Mouse (Mus musculus) neural tube, embryonic 11.5 days (tissue): ENCODE results near the gene Zfand2a. TPM values are rescaled to one million over a fixed set of nuclear protein-coding genes. Genes with fewer than 3 reads are reported as not detected.

Source experiments
- ATAC-seq: fragments of 200-750 bp; cut with Nextera tagmentation; 2 replicates; pipeline ENCODE4 v1.8.0; 2017; ENCODE audit warnings: moderate number of reproducible peaks, mild to moderate bottlenecking, moderate TSS enrichment, moderate library complexity; ENCODE audit not compliant: insufficient read depth, low FRiP score, low TSS enrichment
- DNase-seq: peaks from one replicate; pipeline ENCODE4 v3.0.0-alpha.2; 2015; ENCODE audit warnings: low spot score
- H3K27ac ChIP-seq: fragments of 300-500 bp; sonication (generic); 2 replicates; pipeline ENCODE4 v1.5.1; 2014; ENCODE audit warnings: low read depth, mild to moderate bottlenecking, low read length
- H3K27me3 ChIP-seq: fragments of 300-500 bp; sonication (generic); 2 replicates; pipeline ENCODE4 v1.6.1; 2014; ENCODE audit warnings: mild to moderate bottlenecking, low read length, mixed read lengths; ENCODE audit not compliant: control insufficient read depth, insufficient read depth
- H3K36me3 ChIP-seq: fragments of 300-500 bp; sonication (generic); 2 replicates; pipeline ENCODE4 v1.6.1; 2014; ENCODE audit warnings: mild to moderate bottlenecking, low read length, moderate library complexity, mixed read lengths; ENCODE audit not compliant: control insufficient read depth, insufficient read depth
- H3K4me1 ChIP-seq: fragments of 300-500 bp; sonication (generic); 2 replicates; pipeline ENCODE4 v1.6.1; 2014; ENCODE audit warnings: low read length, mixed read lengths; ENCODE audit not compliant: control insufficient read depth, insufficient read depth
- H3K4me2 ChIP-seq: fragments of 300-500 bp; sonication (generic); 2 replicates; pipeline ENCODE4 v1.6.1; 2014; ENCODE audit warnings: low read depth, mild to moderate bottlenecking, moderate library complexity
- H3K4me3 ChIP-seq: fragments of 300-500 bp; sonication (generic); 2 replicates; pipeline ENCODE4 v1.5.1; 2014; ENCODE audit warnings: low read depth, low read length
- H3K9ac ChIP-seq: fragments of 300-500 bp; sonication (generic); 2 replicates; pipeline ENCODE4 v1.6.1; 2014; ENCODE audit warnings: mild to moderate bottlenecking, low read length
- H3K9me3 ChIP-seq: fragments of 300-500 bp; sonication (generic); 2 replicates; pipeline ENCODE4 v1.6.1; 2016; ENCODE audit warnings: low read length; ENCODE audit not compliant: control insufficient read depth
- WGBS: fragments of 180-500 bp; shearing (Covaris S2); extraction: QIAGEN DNeasy Blood & Tissue Kit; methylation state at CpG from one replicate; pipeline ENCODE4 v1.1.7; 2014; 5-methylcytosine and 5-hydroxymethylcytosine counted together
- polyA plus RNA-seq: library from polyadenylated mRNA; unstranded; fragments of >200 nt; fragmentation: Nextera tagmentation; extraction: Ambion mirVana; gene quantifications from 2 replicates; pipeline ENCODE4 v1.2.1, GENCODE M21; 2014

Gene Zfand2a
- polyA plus RNA-seq, 1 experiment from 2014 or later: 5.4 TPM

DNA sequence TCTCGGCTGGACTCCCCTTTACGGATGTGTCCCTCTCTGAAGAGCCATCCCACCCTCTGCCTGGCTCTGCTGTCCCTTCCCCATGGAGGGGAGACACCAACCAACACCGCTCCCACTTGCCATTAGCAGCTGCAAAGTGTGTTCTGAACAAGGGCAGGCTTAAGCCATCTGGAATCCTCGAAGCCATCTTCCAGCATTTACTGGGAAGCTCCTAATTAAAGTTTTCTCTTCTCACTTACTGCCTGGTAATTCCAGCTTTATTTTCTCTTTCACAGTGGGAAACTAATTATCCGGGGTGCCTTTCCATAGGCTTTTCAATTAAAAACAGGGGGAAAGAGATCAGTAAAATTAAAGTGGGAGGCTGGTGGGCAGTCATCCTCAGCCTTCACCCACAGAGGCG, 52.0 kb downstream of the Zfand2a start:
- DNase-seq: no peak
- no peak for ATAC-seq
- 62% methylated on average over 6 of the region's 6 CpGs for WGBS
- Histone ChIP-seq H3K4me3 (no peak overlapping the region), H3K36me3 (no peaks in the 10 kb centered on the region; the same call in 1 of the 2 replicates), H3K4me1 (peaks cover 26% of the 10 kb centered on the region), H3K27ac (no peak overlapping the region), H3K4me2 (no peak overlapping the region), H3K9ac (no peak overlapping the region), H3K9me3 (no peaks in the 10 kb centered on the region), H3K27me3 (no peaks in the 10 kb centered on the region)

- Histone ChIP-seq H3K27me3 (no peaks in the 10 kb centered on the region), H3K9ac (no peak overlapping the region), H3K4me3 (no peak overlapping the region), H3K4me1 (peaks cover 20% of the 10 kb centered on the region), H3K4me2 (no peak overlapping the region), H3K36me3 (no peaks in the 10 kb centered on the region), H3K9me3 (no peaks in the 10 kb centered on the region), H3K27ac (0 out of 2 replicates have a peak overlapping the region, but pooled peaks have one; percentile 8)
- DNase-seq (no peak), ATAC-seq (no peak)
- WGBS: 60% methylated on average over 12 of the region's 12 CpGs
Observed at GRCm38 (mm10) chr5:139429818-139430341, 54.5 kb downstream of the Zfand2a start.

GRCm38 (mm10) chr5:139427989-139428388, 56.4 kb downstream of the Zfand2a start:
- no peaks in the 10 kb centered on the region for H3K36me3 ChIP-seq
- H3K9ac ChIP-seq: no peak overlapping the region
- no peak overlapping the region for H3K4me3 ChIP-seq
- no peak overlapping the region for H3K27ac ChIP-seq
- WGBS: 89% methylated on average over 9 of the region's 9 CpGs
- peaks cover 16% of the 10 kb centered on the region for H3K4me1 ChIP-seq
- H3K27me3 ChIP-seq: no peaks in the 10 kb centered on the region
- no peaks in the 10 kb centered on the region for H3K9me3 ChIP-seq
- ATAC-seq: no peak
- no peak for DNase-seq
- H3K4me2 ChIP-seq: no peak overlapping the region

DNA sequence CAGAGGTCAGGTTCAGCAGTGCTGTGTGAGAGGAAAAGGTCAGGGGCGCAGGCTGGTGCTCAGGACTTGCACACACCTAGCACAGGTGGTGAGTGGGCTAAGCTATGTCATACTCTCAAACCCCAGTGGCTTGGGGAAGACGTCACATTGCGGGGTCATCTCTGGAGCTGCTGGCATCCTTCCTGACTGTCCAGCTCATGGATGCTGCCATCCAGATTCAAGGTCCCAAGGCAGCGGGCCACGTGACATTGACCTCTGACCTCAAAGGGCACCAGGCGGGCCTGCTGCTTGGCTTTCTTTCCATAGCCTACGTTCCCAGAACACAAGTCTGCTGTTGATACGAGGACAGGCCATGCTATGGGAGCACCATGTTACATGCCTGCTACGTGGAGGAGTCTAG, 57.3 kb downstream of the Zfand2a start:
- ATAC-seq: no peak
- H3K4me1 ChIP-seq: peaks cover 16% of the 10 kb centered on the region

DNA sequence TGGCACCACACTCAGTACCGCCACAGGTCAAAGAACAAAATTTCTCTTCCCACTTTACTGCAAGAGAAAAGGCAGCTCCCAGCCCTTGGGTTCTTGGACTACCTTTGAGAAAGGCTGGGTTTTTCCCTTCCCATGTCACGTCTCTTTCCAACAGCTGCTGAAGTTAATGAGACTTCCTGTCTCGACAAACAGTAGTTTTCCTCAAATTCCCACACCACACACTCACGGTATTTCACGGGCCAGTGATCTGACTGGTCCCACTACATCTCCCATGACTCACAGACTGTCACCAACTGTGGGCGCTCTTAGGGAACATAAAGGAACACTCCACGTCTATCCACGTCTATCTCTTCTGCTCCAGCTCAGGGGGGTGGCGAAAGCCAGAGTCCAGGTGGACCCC, 59.2 kb downstream of the Zfand2a start:
- WGBS: 79% methylated on average over 9 of the region's 9 CpGs
- Histone ChIP-seq H3K9ac (no peak overlapping the region), H3K9me3 (no peaks in the 10 kb centered on the region), H3K4me2 (no peak overlapping the region), H3K4me3 (no peak overlapping the region), H3K4me1 (peaks cover 12% of the 10 kb centered on the region), H3K27ac (no peak overlapping the region), H3K27me3 (no peaks in the 10 kb centered on the region), H3K36me3 (no peaks in the 10 kb centered on the region)
- DNase-seq (no peak), ATAC-seq (no peak)

More for the DNA sequence above, 57.3 kb downstream of the Zfand2a start:
- Histone ChIP-seq H3K27ac (no peak overlapping the region), H3K4me3 (no peak overlapping the region), H3K9ac (no peak overlapping the region), H3K36me3 (no peaks in the 10 kb centered on the region), H3K4me2 (no peak overlapping the region), H3K9me3 (no peaks in the 10 kb centered on the region), H3K27me3 (no peaks in the 10 kb centered on the region)
- WGBS: 91% methylated on average over 9 of the region's 9 CpGs
- no peak for DNase-seq

GRCm38 (mm10) chr5:139423026-139423865, 61.1 kb downstream of the Zfand2a start, which contains the start of gene Gper1:
Gper1 (plus strand) TSS chr5:139423151.
- H3K4me2 ChIP-seq: no peak within 1 kb of the TSS
- no peaks in the 10 kb centered on the region for H3K36me3 ChIP-seq
- no peak within 1 kb of the TSS for H3K4me3 ChIP-seq
- ATAC-seq (no peak), DNase-seq (no peak)
- no peak within 1 kb of the TSS for H3K27ac ChIP-seq
- H3K9ac ChIP-seq: peak within 1 kb of the TSS; percentile 33
- 59% methylated on average over 21 of the region's 21 CpGs for WGBS
- H3K9me3 ChIP-seq: no peaks in the 10 kb centered on the region
- H3K4me1 ChIP-seq: peaks cover 19% of the 10 kb centered on the region
- H3K27me3 ChIP-seq: no peaks in the 10 kb centered on the region

Other genes starting within 250 kb of the Zfand2a start
- gene Get4, start 232.2 kb downstream of the Zfand2a start, polyA plus RNA-seq: 143 and 145 TPM in 2 replicates
- gene Adap1, start 158.9 kb downstream of the Zfand2a start, polyA plus RNA-seq: 7.7 and 8.4 TPM in 2 replicates
- 141 and 142 TPM in 2 replicates for gene Cox19, start 133.1 kb downstream of the Zfand2a start, polyA plus RNA-seq
- not detected in 2 replicates for gene Cyp2w1, start 131.9 kb downstream of the Zfand2a start, polyA plus RNA-seq
- 2.4 TPM in 2 replicates for gene Gpr146, start 106.9 kb downstream of the Zfand2a start, polyA plus RNA-seq
- 0.18 and 0.36 TPM in 2 replicates for gene C130050O18Rik, start 79.3 kb downstream of the Zfand2a start, polyA plus RNA-seq
- 2.9 and 4.4 TPM in 2 replicates for gene Gper1, start 61.4 kb downstream of the Zfand2a start, polyA plus RNA-seq
- 32.0 and 37.6 TPM in 2 replicates for gene 3110082I17Rik, start 24.0 kb downstream of the Zfand2a start, polyA plus RNA-seq
- 44.9 and 45.2 TPM in 2 replicates for gene Uncx, start 58.9 kb upstream of the Zfand2a start, polyA plus RNA-seq